Mouse (Mus musculus) brain, embryonic 14.5 days (tissue): ENCODE results near the gene Stk4. TPM values are rescaled to one million over a fixed set of nuclear protein-coding genes. Genes with fewer than 3 reads are reported as not detected.

Experiments
- DNase-seq: peaks from one replicate; pipeline ENCODE4 v3.0.0-alpha.2; 2011; ENCODE audit warnings: low read depth
- CTCF ChIP-seq: fragments of 200-500 bp; IDR thresholded peaks from 2 replicates; pipeline ENCODE4 v1.5.1; 2012; ENCODE audit warnings: inconsistent platforms, mild to moderate bottlenecking, moderate library complexity, borderline replicate concordance; ENCODE audit not compliant: insufficient read depth, insufficient read length; ENCODE audit errors: extremely low read depth
- POLR2A ChIP-seq: fragments of 200-500 bp; IDR thresholded peaks from 2 replicates; pipeline ENCODE4 v1.6.1; 2012; ENCODE audit warnings: mild to moderate bottlenecking, inconsistent platforms, borderline replicate concordance; ENCODE audit not compliant: poor library complexity, insufficient read depth, insufficient read length, severe bottlenecking; ENCODE audit errors: extremely low read depth
- polyA plus RNA-seq: library from polyadenylated mRNA; depleted of rRNA; stranded (reverse); fragments of >200 nt; gene quantifications from 2 replicates; pipeline ENCODE4 v1.2.3, GENCODE M21; 2012

The Stk4 gene
- polyA plus RNA-seq, 1 experiment = 24.8 TPM

DNA sequence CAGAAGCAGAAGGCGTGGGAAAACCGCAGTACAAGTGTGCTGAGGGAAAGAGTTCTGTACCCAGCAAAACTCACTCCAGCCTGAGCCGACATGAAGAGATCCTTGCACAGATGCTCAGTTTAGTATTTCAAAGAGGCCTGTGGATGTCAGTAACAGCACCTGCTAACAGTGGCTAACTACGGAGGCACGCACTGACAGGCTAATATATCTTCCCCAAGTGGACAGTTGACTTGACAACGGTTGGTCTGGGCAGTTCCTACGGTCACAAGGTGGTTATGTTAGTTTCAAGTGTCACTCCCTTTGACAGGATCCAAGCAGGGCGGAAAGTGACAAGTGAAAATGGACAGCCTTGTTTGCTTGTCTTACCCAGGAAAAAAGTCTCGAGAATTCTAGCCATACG lies 12.1 kb downstream of the Stk4 start:
- TF ChIP-seq CTCF (no peak), POLR2A (no peak)
- no peak for DNase-seq

DNA sequence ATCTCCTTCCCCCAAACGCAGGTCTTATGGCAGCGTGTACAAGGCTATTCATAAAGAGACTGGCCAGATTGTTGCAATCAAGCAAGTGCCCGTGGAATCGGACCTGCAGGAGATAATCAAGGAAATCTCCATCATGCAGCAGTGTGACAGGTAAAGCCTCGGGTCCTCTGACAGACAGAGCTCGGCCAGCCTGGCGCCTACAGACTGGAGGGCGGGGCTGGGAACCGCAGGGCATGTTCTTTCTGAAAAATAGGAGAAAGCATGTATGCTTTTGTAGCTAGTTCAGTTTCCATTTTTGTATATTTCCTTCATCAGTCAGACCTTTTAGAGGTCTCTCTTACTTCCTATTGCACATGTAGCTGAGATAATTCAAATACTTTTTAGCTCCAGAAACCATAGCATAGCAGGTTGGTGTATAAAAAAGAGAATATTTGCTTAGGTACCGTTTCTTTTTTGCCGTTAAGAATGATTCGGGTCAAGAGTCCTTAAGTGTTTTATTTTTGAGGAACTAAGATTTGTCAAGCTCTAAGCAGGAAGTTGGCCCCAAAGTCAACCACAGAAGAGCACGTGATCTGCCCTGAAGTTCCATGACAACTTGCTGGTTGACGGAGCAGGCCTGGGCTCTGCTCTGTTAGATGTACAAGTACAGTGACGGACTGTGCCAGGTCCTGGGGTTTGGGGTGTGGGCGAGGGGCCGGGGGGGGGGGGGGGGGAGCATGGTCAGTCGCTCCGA lies 13.7 kb downstream of the Stk4 start:
- no peak for DNase-seq
- TF ChIP-seq POLR2A (no peak), CTCF (no peak)

DNA sequence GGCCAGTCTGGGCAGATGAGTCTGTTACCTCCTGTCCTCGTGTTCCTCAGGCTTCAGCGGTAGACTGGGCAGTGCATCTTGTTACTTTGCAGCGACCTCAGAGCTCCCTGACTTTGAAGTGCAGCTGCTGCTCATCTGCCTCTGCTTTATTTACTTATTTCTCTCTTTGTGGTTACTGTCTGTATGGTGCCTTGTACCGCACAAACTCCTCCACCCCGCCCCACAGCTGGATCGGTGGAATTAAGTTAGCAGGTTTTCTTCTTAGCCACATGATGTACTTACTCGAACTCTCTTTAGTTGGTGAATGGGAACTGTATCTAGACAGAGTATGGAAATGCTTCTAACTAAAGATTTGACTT lies 14.2 kb downstream of the Stk4 start:
- no peak for DNase-seq
- TF ChIP-seq POLR2A (no peak), CTCF (no peak)

DNA sequence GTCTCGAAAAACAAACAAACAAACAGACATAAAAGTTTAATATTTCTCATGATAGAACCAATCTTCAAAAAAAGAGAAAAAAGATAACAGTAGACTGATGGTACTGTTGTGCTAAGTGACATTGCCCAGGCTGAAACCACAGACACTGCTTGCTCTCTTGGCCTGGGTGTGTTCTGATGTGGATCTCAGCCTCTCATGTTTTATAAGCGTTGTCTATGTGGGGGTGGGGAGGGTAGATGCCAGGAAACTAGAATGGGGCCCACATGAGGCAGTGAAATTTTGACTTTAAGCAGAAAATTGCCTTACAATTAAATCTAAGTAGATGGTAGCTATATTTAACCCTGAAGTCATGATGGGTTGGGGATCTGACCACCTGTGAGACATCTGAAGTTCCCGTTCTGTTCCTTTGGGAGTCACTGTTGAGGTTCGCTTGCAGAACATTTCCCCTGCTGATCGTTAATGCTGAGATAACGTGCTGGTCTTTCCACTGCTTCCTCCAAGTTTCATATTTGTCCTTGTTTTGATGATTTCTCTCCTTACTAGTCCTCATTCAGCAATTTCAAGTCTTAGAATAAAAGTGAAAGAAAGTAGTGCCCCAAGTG lies 17.4 kb downstream of the Stk4 start:
- DNase-seq = no peak
- no peak for TF ChIP-seq POLR2A
- TF ChIP-seq CTCF = no peak

DNA sequence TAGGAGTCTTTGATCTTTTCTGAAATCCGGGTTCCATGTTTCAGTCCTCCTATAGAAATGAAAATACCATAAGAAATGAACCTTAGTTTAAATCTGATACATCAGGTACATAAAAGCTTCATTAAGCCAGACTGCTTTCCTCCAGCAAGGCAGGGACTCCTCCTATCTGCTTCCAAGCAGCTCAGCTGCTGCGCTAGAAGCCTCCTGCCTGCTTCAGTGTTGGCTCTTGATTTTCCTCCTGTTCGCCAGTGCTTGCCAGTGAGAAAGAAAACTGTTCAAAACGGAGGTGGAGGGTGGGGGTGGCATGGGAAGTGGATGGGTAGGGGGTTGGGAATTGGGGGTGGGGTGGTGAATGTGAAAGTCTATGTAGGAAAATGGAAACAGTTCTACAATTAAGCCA lies 19.4 kb downstream of the Stk4 start:
- no peak for TF ChIP-seq POLR2A
- TF ChIP-seq CTCF = no peak
- DNase-seq = no peak

DNA sequence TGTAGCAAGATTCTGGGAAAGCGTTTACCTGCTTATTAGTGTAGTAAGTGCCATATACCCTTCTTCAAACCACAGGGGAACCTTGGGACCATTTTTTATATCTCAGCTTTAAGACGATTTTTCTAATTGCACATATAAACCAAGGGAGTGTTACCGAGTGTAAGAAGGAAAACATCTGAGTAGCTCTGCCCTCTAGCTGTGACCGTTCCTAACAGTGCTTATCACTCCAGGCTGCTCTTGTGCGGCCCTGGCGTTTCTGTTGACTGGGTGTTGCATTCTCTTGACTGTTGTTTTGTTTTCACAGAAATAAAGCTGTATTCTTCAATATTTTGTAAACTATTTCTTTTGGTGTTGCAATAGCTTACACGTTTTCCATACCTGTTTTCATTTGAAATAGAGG lies 24.0 kb downstream of the Stk4 start:
- TF ChIP-seq CTCF (no peak), POLR2A (no peak)
- DNase-seq = no peak

DNA sequence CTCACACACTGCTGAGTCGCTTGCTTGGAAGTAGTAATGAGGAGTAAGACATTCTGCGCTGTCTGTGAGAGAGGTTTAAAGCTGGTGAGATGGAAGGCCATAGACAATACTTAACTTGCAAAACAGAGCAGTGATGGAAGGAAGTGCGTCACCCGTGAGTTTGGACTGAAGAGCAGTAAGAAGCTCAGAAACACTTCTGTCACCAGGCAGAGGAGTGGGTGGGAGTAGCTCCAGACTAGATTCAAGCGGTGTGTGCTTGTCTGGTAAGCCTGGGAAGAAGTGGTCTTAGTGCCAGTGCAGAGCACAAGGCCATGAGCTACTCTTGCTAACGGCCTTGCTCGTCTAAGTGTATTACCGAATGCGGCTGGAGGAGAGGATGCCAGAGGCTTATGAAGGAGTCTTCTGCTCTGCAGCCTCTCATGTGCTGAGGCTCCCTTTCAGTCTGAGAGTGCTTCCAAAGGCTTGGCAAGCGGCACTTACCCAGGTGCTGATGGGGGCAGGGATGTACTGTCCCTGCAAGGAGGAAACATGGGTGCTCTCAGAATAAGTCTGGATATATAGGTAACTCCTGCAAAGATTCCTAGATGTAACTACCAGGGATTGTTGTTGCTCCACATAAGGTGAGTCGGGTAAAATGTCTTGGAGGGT lies 28.6 kb downstream of the Stk4 start:
- no peak for DNase-seq
- TF ChIP-seq CTCF (no peak), POLR2A (no peak)

DNA sequence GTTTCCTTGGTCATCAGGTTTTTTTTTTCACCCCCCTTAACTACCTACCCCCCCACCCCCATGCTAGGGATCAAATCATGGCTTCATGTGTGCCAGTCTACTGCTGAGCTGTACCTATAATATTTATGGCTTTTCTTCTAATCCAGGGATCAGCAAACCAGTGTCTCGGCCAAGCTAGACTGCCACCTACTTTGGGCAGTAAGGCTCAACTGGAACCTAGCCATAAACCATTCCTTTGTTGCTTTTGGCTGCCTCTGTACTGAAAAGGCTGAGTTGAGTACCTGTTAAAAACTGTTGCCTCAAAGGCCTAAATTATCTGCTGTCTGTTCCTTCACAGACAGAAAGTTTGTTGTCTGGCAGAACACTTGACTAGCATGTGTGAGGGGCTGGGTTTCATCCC lies 31.8 kb downstream of the Stk4 start:
- no peak for TF ChIP-seq POLR2A
- TF ChIP-seq CTCF = no peak
- no peak for DNase-seq

DNA sequence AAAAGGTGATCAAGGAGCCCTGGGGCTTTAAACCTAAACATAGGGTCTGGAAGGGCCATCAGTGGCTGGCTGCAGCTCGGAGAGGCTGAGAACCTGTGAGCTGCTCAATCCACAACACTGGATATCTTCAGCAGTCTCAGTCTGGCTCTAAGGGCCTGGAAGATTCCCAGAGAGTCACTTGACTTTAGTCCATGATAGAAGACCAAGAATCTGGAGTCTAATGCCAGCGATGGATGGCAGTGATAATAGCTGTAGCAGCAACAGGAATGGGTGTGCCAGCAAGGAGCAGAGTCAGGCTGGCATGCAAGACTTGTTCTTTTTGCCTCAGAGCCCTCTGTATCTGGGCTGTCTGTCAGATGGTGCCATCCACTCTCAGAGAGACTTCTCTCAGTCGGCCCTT lies 32.2 kb downstream of the Stk4 start:
- no peak for DNase-seq
- no peak for TF ChIP-seq POLR2A
- TF ChIP-seq CTCF = no peak

DNA sequence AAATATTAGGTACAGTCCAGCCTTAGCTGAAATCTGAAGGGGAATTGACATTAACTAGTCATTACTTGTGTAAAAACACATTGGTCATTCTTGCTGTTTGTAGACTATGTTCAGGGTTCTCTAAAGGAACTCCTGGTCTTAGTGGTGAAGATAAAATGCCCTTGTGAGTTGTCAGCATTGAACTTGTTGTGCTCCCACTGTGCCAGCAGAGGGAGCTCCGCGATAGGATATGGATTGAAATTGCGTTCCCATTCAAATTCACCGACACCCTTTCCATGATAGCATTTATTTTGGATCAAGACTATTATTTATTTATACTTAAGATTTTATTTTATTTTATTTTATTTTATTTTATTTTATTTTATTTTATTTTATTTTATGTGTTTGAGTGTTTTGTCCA lies 33.4 kb downstream of the Stk4 start:
- peak; percentile 80 for DNase-seq
- TF ChIP-seq CTCF (peak; percentile 86; the same call in 1 of the 2 replicates), POLR2A (no peak)

DNA sequence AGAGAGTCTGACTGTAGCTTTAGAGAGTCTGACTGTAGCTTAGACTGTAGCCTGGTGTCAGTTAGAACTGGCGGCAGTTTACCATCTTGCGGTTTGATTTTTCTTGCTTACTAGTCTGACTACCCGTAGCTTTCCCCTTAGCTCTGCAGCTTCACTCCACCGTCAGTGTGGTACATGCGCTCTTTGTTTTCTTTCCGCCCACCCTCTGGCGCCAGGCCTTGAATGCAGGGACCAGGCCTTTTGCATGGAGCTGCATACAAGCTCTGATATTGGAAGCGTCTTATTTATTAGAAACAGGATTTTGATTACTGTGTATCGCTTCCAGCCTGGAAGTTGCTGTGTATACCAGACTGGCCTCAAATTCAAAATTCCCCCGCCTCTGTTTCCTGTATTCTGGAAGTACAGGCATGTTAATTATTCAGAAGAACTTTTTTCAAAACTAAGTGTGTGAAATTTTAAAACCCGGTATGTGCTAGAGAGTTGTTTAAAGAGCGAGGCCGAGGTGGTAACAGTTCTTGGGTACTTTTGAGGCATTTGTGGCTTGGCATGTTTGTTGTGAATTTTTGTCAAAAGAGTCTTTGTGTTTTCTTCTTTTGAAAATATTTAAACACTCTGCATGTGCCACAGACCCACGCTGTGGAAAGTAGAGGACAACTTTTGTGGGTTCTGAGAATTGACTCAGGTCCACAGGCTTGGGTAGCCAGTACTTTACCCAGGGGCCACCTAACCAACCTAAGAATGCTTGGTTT lies 36.3 kb downstream of the Stk4 start:
- TF ChIP-seq POLR2A = no peak
- TF ChIP-seq CTCF = no peak
- peak; percentile 24 for DNase-seq
